Comparison of ENCODE assay signal across 18 mouse cellular contexts in the genomic region with DNA sequence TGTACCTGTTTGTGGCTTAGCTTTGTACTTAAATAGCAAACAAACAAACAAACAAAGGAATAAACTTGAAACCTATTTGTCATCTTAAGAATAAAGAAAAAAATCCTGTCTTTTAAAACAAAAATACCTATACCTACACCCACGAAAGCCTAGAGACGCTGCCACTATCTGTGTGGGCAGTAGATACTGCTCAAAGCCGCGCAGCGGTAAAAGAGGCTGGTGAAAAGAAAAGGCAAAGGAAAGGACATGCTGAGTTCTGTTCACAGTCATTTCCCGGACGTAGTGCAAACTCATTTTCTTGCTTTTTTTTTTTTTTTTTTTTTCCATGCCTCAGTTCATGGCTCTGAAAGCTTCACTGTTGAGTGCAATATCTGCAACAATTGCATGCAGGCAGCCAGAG. TPM values are rescaled to one million over a fixed set of nuclear protein-coding genes. Genes with fewer than 3 reads are reported as not detected.
"Had no signal": no experiment of that assay in that cellular context is flagged by ENCODE, and none has a peak within 500 bp of the region (broad histone marks: within the 10 kb centered on the region; RNA-seq: fewer than 3 reads in every experiment).

No protein-coding gene starts in this region.

- DNase-seq: retina, postnatal 1 day; right cerebral cortex, adult 18-20 months; right cerebral cortex, postnatal 14 days; right cerebral cortex, postnatal 25 days; right cerebral cortex, postnatal 4 days; spleen, adult 18-20 months; thymus, adult 18-20 months; thymus, adult 2 months; thymus, postnatal 14 days; thymus, postnatal 25 days; thymus, postnatal 36 days; thymus, postnatal 4 days had no signal

- H3K4me1 ChIP-seq: neural tube, embryonic 13.5 days; neural tube, embryonic 15.5 days; stomach, embryonic 15.5 days had no signal

- H3K4me2 ChIP-seq: neural tube, embryonic 13.5 days; neural tube, embryonic 15.5 days; stomach, embryonic 15.5 days had no signal

- H3K27ac ChIP-seq: neural tube, embryonic 13.5 days; neural tube, embryonic 15.5 days; stomach, embryonic 15.5 days; stomach, postnatal 0 days had no signal

- H3K9me3 ChIP-seq: neural tube, embryonic 13.5 days; neural tube, embryonic 15.5 days; stomach, embryonic 15.5 days had no signal

- H3K4me3 ChIP-seq: neural tube, embryonic 13.5 days; neural tube, embryonic 15.5 days; stomach, embryonic 15.5 days had no signal

- H3K27me3 ChIP-seq: neural tube, embryonic 13.5 days; neural tube, embryonic 15.5 days; stomach, embryonic 15.5 days had no signal

- H3K36me3 ChIP-seq: neural tube, embryonic 13.5 days; neural tube, embryonic 15.5 days; stomach, embryonic 15.5 days had no signal

- H3K9ac ChIP-seq: neural tube, embryonic 13.5 days; neural tube, embryonic 15.5 days; stomach, embryonic 15.5 days had no signal

RNA-seq across cellular contexts. Expression of gene Elovl4, which starts 13.1 kb away (rescaled TPM):
- total RNA-seq: neutrophil, adult 5-6 weeks had no signal
- polyA plus RNA-seq: spleen, adult 2 months had no signal
